Mouse (Mus musculus): ENCODE data around the gene Tmsb15b2. TPM values are rescaled to one million over a fixed set of nuclear protein-coding genes. Genes with fewer than 3 reads are reported as not detected.

The Tmsb15b2 gene
- total and polyA plus RNA-seq, 2 experiments from 2014 or later: 59.5 to 69.2 TPM

- Histone ChIP-seq H3K9me3 (ENCODE audit: low read length) (no peaks in the 10 kb centered on the region), H3K4me3 (ENCODE audit: low read depth, low read length) (peak within 1 kb of the TSS; percentile 44), H3K4me2 (ENCODE audit: low read depth, low read length, poor library complexity, severe bottlenecking) (peak within 1 kb of the TSS; percentile 51), H3K9ac (replicated peaks; ENCODE audit: low read length, poor library complexity, severe bottlenecking) (peak within 1 kb of the TSS; percentile 74), H3K27ac (ENCODE audit: low read depth, low read length) (peak within 1 kb of the TSS; percentile 91), H3K27me3 (ENCODE audit: insufficient read depth, low read length) (no peaks in the 10 kb centered on the region), H3K4me1 (ENCODE audit: insufficient read depth, low read length) (no peaks in the 10 kb centered on the region), H3K36me3 (ENCODE audit: insufficient read depth, low read length) (no peaks in the 10 kb centered on the region)
- TF ChIP-seq CTCF (IDR thresholded peaks at IDR 0.05): peak; percentile 35
- peak; percentile 95 for DNase-seq (ENCODE audit: low spot score)
- 20% methylated on average over 26 of the region's 26 CpGs for WGBS
- ATAC-seq (ENCODE audit: low FRiP score): peak; percentile 95
Measured at GRCm38 (mm10) chrX:136992978-136993547, 17.8 kb upstream of the Tmsb15b2 start, which contains the start of gene Zcchc18. Gene Zcchc18, plus strand, starts transcription at chrX:136993155.

- peak overlapping the region; percentile 44 for H3K4me3 ChIP-seq (ENCODE audit: low read depth, low read length)
- TF ChIP-seq CTCF (IDR thresholded peaks at IDR 0.05): no peak
- 24% methylated on average over 19 of the region's 19 CpGs for WGBS
- no peaks in the 10 kb centered on the region for H3K27me3 ChIP-seq (ENCODE audit: insufficient read depth, low read length)
- no peaks in the 10 kb centered on the region for H3K36me3 ChIP-seq (ENCODE audit: insufficient read depth, low read length)
- DNase-seq (ENCODE audit: low spot score) (peak; percentile 45), ATAC-seq (ENCODE audit: low FRiP score) (peak; percentile 70)
- H3K4me2 ChIP-seq (ENCODE audit: low read depth, low read length, poor library complexity, severe bottlenecking): peak overlapping the region; percentile 51
- peak overlapping the region; percentile 91 for H3K27ac ChIP-seq (ENCODE audit: low read depth, low read length)
- H3K4me1 ChIP-seq (ENCODE audit: insufficient read depth, low read length): no peaks in the 10 kb centered on the region
- peak overlapping the region; percentile 61 for H3K9ac ChIP-seq (replicated peaks; ENCODE audit: low read length, poor library complexity, severe bottlenecking)
- no peaks in the 10 kb centered on the region for H3K9me3 ChIP-seq (ENCODE audit: low read length)
Measured at GRCm38 (mm10) chrX:136992191-136992965, 17.1 kb upstream of the Tmsb15b2 start.

- no peaks in the 10 kb centered on the region for H3K27me3 ChIP-seq (ENCODE audit: insufficient read depth, low read length)
- H3K4me1 ChIP-seq (ENCODE audit: insufficient read depth, low read length): no peaks in the 10 kb centered on the region
- H3K4me2 ChIP-seq (ENCODE audit: low read depth, low read length, poor library complexity, severe bottlenecking): peak overlapping the region; percentile 51
- no peak overlapping the region for H3K27ac ChIP-seq (ENCODE audit: low read depth, low read length)
- H3K36me3 ChIP-seq (ENCODE audit: insufficient read depth, low read length): no peaks in the 10 kb centered on the region
- 48% methylated on average over 2 of the region's 2 CpGs for WGBS
- no peak for TF ChIP-seq CTCF (IDR thresholded peaks at IDR 0.05)
- H3K4me3 ChIP-seq (ENCODE audit: low read depth, low read length): peak overlapping the region; percentile 44; the same call in 1 of the 2 replicates
- ATAC-seq (ENCODE audit: low FRiP score) (no peak), DNase-seq (ENCODE audit: low spot score) (peak; percentile 28)
- H3K9ac ChIP-seq (replicated peaks; ENCODE audit: low read length, poor library complexity, severe bottlenecking): no peak overlapping the region
- no peaks in the 10 kb centered on the region for H3K9me3 ChIP-seq (ENCODE audit: low read length)
Measured at GRCm38 (mm10) chrX:136991274-136991673, 16.0 kb upstream of the Tmsb15b2 start.

GRCm38 (mm10) chrX:136986039-136986438 lies 10.7 kb upstream of the Tmsb15b2 start:
- Histone ChIP-seq H3K4me2 (ENCODE audit: low read depth, low read length, poor library complexity, severe bottlenecking) (no peak overlapping the region), H3K36me3 (ENCODE audit: insufficient read depth, low read length) (no peaks in the 10 kb centered on the region), H3K4me1 (ENCODE audit: insufficient read depth, low read length) (no peaks in the 10 kb centered on the region), H3K4me3 (ENCODE audit: low read depth, low read length) (no peak overlapping the region), H3K27ac (ENCODE audit: low read depth, low read length) (no peak overlapping the region), H3K27me3 (ENCODE audit: insufficient read depth, low read length) (no peaks in the 10 kb centered on the region), H3K9ac (replicated peaks; ENCODE audit: low read length, poor library complexity, severe bottlenecking) (no peak overlapping the region), H3K9me3 (ENCODE audit: low read length) (no peaks in the 10 kb centered on the region)
- TF ChIP-seq CTCF (IDR thresholded peaks at IDR 0.05): no peak
- ATAC-seq (ENCODE audit: low FRiP score) (no peak), DNase-seq (ENCODE audit: low spot score) (no peak)

- peak; percentile 71 for TF ChIP-seq CTCF (IDR thresholded peaks at IDR 0.05)
- DNase-seq (ENCODE audit: low spot score): peak; percentile 22
- no peak for ATAC-seq (ENCODE audit: low FRiP score)
- H3K36me3 ChIP-seq (ENCODE audit: insufficient read depth, low read length): no peaks in the 10 kb centered on the region
- no peak overlapping the region for H3K4me2 ChIP-seq (ENCODE audit: low read depth, low read length, poor library complexity, severe bottlenecking)
- no peak overlapping the region for H3K9ac ChIP-seq (replicated peaks; ENCODE audit: low read length, poor library complexity, severe bottlenecking)
- H3K4me3 ChIP-seq (ENCODE audit: low read depth, low read length): no peak overlapping the region
- no peaks in the 10 kb centered on the region for H3K27me3 ChIP-seq (ENCODE audit: insufficient read depth, low read length)
- no peak overlapping the region for H3K27ac ChIP-seq (ENCODE audit: low read depth, low read length)
- H3K4me1 ChIP-seq (ENCODE audit: insufficient read depth, low read length): no peaks in the 10 kb centered on the region
- H3K9me3 ChIP-seq (ENCODE audit: low read length): no peaks in the 10 kb centered on the region
Measured at GRCm38 (mm10) chrX:136978616-136979015, 3.3 kb upstream of the Tmsb15b2 start.

GRCm38 (mm10) chrX:136976424-136977084 lies 1.3 kb upstream of the Tmsb15b2 start, which contains the start of the genes Tmsb15l and Tmsb15b1:
Gene Tmsb15l, minus strand, starts transcription at chrX:136976869.
Gene Tmsb15b1, minus strand, starts transcription at chrX:136976874.
- Histone ChIP-seq H3K9ac (replicated peaks; ENCODE audit: low read length, poor library complexity, severe bottlenecking) (no peak within 1 kb of the TSS), H3K27ac (ENCODE audit: low read depth, low read length) (no peak within 1 kb of the TSS), H3K9me3 (ENCODE audit: low read length) (no peaks in the 10 kb centered on the region), H3K4me2 (ENCODE audit: low read depth, low read length, poor library complexity, severe bottlenecking) (peak within 1 kb of the TSS; percentile 50), H3K4me3 (ENCODE audit: low read depth, low read length) (peak within 1 kb of the TSS; percentile 41), H3K27me3 (ENCODE audit: insufficient read depth, low read length) (no peaks in the 10 kb centered on the region), H3K36me3 (ENCODE audit: insufficient read depth, low read length) (no peaks in the 10 kb centered on the region), H3K4me1 (ENCODE audit: insufficient read depth, low read length) (no peaks in the 10 kb centered on the region)
- no peak for TF ChIP-seq CTCF (IDR thresholded peaks at IDR 0.05)
- ATAC-seq (ENCODE audit: low FRiP score) (peak; percentile 100), DNase-seq (ENCODE audit: low spot score) (peak; percentile 88)
- WGBS: 34% methylated on average over 15 of the region's 15 CpGs

Measured in midbrain, postnatal 0 days (tissue).